21 mouse cellular contexts compared by ENCODE assay signal in the genomic region with DNA sequence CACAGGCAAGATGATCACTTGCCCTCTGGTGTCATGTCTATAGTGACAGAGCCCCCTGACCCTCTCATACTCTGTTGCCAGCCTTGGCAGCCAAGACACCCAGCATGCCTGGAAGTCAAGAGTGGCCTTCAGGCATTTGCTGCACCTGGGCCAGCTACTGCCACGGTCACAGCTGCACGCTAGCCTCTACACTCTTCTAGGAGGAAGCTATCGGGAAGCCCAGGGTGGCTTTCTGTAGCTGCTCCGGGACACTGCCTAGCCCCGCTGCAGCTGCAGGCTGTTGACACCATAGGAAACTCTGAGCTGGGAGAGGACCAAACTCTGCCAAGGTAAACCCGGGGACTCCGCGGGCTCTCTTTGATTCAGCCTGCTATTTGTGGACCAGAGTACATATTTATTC. TPM values are rescaled to one million over a fixed set of nuclear protein-coding genes. Genes with fewer than 3 reads are reported as not detected.
"Had no signal": no experiment of that assay in that cellular context is flagged by ENCODE, and none has a peak within 500 bp of the region (broad histone marks: within the 10 kb centered on the region; RNA-seq: fewer than 3 reads in every experiment).

No protein-coding gene starts in this region.

- DNase-seq: kidney, adult 2 months; kidney, postnatal 25 days; liver, postnatal 0 days; lung, embryonic 14.5 days; thymus, postnatal 25 days had no signal

- ATAC-seq: intestine, postnatal 0 days; liver, postnatal 0 days; lung, postnatal 0 days; midbrain, embryonic 13.5 days had no signal

- H3K9ac ChIP-seq: liver, embryonic 14.5 days; liver, postnatal 0 days; lung, embryonic 14.5 days had no signal

- H3K27ac ChIP-seq: kidney, postnatal 0 days; liver, embryonic 14.5 days; macrophage; midbrain, embryonic 13.5 days had no signal

- H3K4me2 ChIP-seq: lung, embryonic 14.5 days; midbrain, embryonic 13.5 days had no signal

- H3K36me3 ChIP-seq: midbrain, embryonic 13.5 days had no signal

- H3K4me3 ChIP-seq: midbrain, embryonic 13.5 days had no signal

- H3K9me3 ChIP-seq: midbrain, embryonic 13.5 days had no signal

RNA-seq across cellular contexts. Expression of gene Car5a, which starts 31.3 kb away (rescaled TPM):
- total RNA-seq: layer of hippocampus, postnatal 14 days; left cerebral cortex, postnatal 36 days; megakaryocyte, adult 5-6 weeks; midbrain, postnatal 0 days had no signal
- polyA plus RNA-seq: intestine, embryonic 14.5 days; kidney, embryonic 14.5 days; limb, embryonic 11.5 days; limb, embryonic 14.5 days; lung, embryonic 14.5 days; macrophage; neural tube, embryonic 11.5 days; stomach, embryonic 14.5 days had no signal
